Mouse (Mus musculus): Measurements from ENCODE around the gene Cmss1. TPM values are rescaled to one million over a fixed set of nuclear protein-coding genes. Genes with fewer than 3 reads are reported as not detected.
A peak's percentile ranks its signal among the peaks of the same experiment; 100 is the strongest.

Cmss1 gene
- polyA plus RNA-seq, 1 experiment, result 9.0 TPM

- H3K4me1 ChIP-seq (ENCODE audit: control insufficient read depth, insufficient read depth, low read length), result peaks cover 23% of the 10 kb centered on the region
- H3K4me3 ChIP-seq (ENCODE audit: insufficient read depth, low read length), result no peak overlapping the region
- H3K27ac ChIP-seq (ENCODE audit: insufficient read depth, low read length), result peak overlapping the region; percentile 97
- TF ChIP-seq POLR2A (IDR thresholded peaks at IDR 0.05; ENCODE audit: low read depth, low read length) (0 out of 2 replicates have a peak, but pooled peaks have one; percentile 34), CTCF (IDR thresholded peaks at IDR 0.05; ENCODE audit: borderline replicate concordance, insufficient read depth, low read length) (no peak)
Observed at GRCm38 (mm10) chr16:57427516-57428285, 179.0 kb downstream of the Cmss1 start.

- Histone ChIP-seq H3K4me3 (ENCODE audit: insufficient read depth, low read length) (no peak overlapping the region), H3K4me1 (ENCODE audit: control insufficient read depth, insufficient read depth, low read length) (peaks cover 28% of the 10 kb centered on the region), H3K27ac (ENCODE audit: insufficient read depth, low read length) (peak overlapping the region; percentile 96)
- no peak for TF ChIP-seq POLR2A (IDR thresholded peaks at IDR 0.05; ENCODE audit: low read depth, low read length)
- no peak for TF ChIP-seq CTCF (IDR thresholded peaks at IDR 0.05; ENCODE audit: borderline replicate concordance, insufficient read depth, low read length)
Observed at GRCm38 (mm10) chr16:57426680-57427079, 180.0 kb downstream of the Cmss1 start.

GRCm38 (mm10) chr16:57423001-57423800 lies 183.5 kb downstream of the Cmss1 start:
- Histone ChIP-seq H3K4me3 (ENCODE audit: insufficient read depth, low read length) (no peak overlapping the region), H3K27ac (ENCODE audit: insufficient read depth, low read length) (peak overlapping the region; percentile 100; the same call in 1 of the 2 replicates), H3K4me1 (ENCODE audit: control insufficient read depth, insufficient read depth, low read length) (peaks cover 39% of the 10 kb centered on the region)
- TF ChIP-seq POLR2A (IDR thresholded peaks at IDR 0.05; ENCODE audit: low read depth, low read length), result no peak
- TF ChIP-seq CTCF (IDR thresholded peaks at IDR 0.05; ENCODE audit: borderline replicate concordance, insufficient read depth, low read length), result no peak

- H3K27ac ChIP-seq (ENCODE audit: insufficient read depth, low read length), result peak overlapping the region; percentile 100
- H3K4me3 ChIP-seq (ENCODE audit: insufficient read depth, low read length), result no peak overlapping the region
- peaks cover 38% of the 10 kb centered on the region for H3K4me1 ChIP-seq (ENCODE audit: control insufficient read depth, insufficient read depth, low read length)
- no peak for TF ChIP-seq POLR2A (IDR thresholded peaks at IDR 0.05; ENCODE audit: low read depth, low read length)
- no peak for TF ChIP-seq CTCF (IDR thresholded peaks at IDR 0.05; ENCODE audit: borderline replicate concordance, insufficient read depth, low read length)
Observed at GRCm38 (mm10) chr16:57421680-57422417, 184.8 kb downstream of the Cmss1 start.

- Histone ChIP-seq H3K27ac (ENCODE audit: insufficient read depth, low read length) (peak overlapping the region; percentile 100), H3K4me3 (ENCODE audit: insufficient read depth, low read length) (no peak overlapping the region), H3K4me1 (ENCODE audit: control insufficient read depth, insufficient read depth, low read length) (peaks cover 35% of the 10 kb centered on the region)
- no peak for TF ChIP-seq POLR2A (IDR thresholded peaks at IDR 0.05; ENCODE audit: low read depth, low read length)
- TF ChIP-seq CTCF (IDR thresholded peaks at IDR 0.05; ENCODE audit: borderline replicate concordance, insufficient read depth, low read length), result no peak
Observed at GRCm38 (mm10) chr16:57420773-57421556, 185.7 kb downstream of the Cmss1 start.

- Histone ChIP-seq H3K27ac (ENCODE audit: insufficient read depth, low read length) (peak overlapping the region; percentile 85), H3K4me3 (ENCODE audit: insufficient read depth, low read length) (no peak overlapping the region), H3K4me1 (ENCODE audit: control insufficient read depth, insufficient read depth, low read length) (peaks cover 34% of the 10 kb centered on the region)
- no peak for TF ChIP-seq POLR2A (IDR thresholded peaks at IDR 0.05; ENCODE audit: low read depth, low read length)
- no peak for TF ChIP-seq CTCF (IDR thresholded peaks at IDR 0.05; ENCODE audit: borderline replicate concordance, insufficient read depth, low read length)
Observed at GRCm38 (mm10) chr16:57419881-57420280, 186.8 kb downstream of the Cmss1 start.

- no peak overlapping the region for H3K4me3 ChIP-seq (ENCODE audit: insufficient read depth, low read length)
- peaks cover 34% of the 10 kb centered on the region for H3K4me1 ChIP-seq (ENCODE audit: control insufficient read depth, insufficient read depth, low read length)
- H3K27ac ChIP-seq (ENCODE audit: insufficient read depth, low read length), result peak overlapping the region; percentile 85
- TF ChIP-seq CTCF (IDR thresholded peaks at IDR 0.05; ENCODE audit: borderline replicate concordance, insufficient read depth, low read length), result no peak
- peak; percentile 36; the same call in 1 of the 2 replicates for TF ChIP-seq POLR2A (IDR thresholded peaks at IDR 0.05; ENCODE audit: low read depth, low read length)
Observed at GRCm38 (mm10) chr16:57419332-57419731, 187.3 kb downstream of the Cmss1 start.

GRCm38 (mm10) chr16:57417955-57418354 lies 188.7 kb downstream of the Cmss1 start:
- Histone ChIP-seq H3K4me1 (ENCODE audit: control insufficient read depth, insufficient read depth, low read length) (peaks cover 33% of the 10 kb centered on the region), H3K4me3 (ENCODE audit: insufficient read depth, low read length) (no peak overlapping the region), H3K27ac (ENCODE audit: insufficient read depth, low read length) (peak overlapping the region; percentile 95)
- TF ChIP-seq CTCF (IDR thresholded peaks at IDR 0.05; ENCODE audit: borderline replicate concordance, insufficient read depth, low read length) (no peak), POLR2A (IDR thresholded peaks at IDR 0.05; ENCODE audit: low read depth, low read length) (no peak)

GRCm38 (mm10) chr16:57417017-57417416 lies 189.6 kb downstream of the Cmss1 start:
- peak overlapping the region; percentile 95 for H3K27ac ChIP-seq (ENCODE audit: insufficient read depth, low read length)
- no peak overlapping the region for H3K4me3 ChIP-seq (ENCODE audit: insufficient read depth, low read length)
- no peak for TF ChIP-seq CTCF (IDR thresholded peaks at IDR 0.05; ENCODE audit: borderline replicate concordance, insufficient read depth, low read length)
- peaks cover 30% of the 10 kb centered on the region for H3K4me1 ChIP-seq (ENCODE audit: control insufficient read depth, insufficient read depth, low read length)

Measured in embryonic fibroblast, embryonic 13.5 days (primary cell).